Mouse (Mus musculus) forebrain, embryonic 13.5 days (tissue): ENCODE results near the gene Frmd8. TPM values are rescaled to one million over a fixed set of nuclear protein-coding genes. Genes with fewer than 3 reads are reported as not detected.
"Not testable (repeated sequence)": the region's sequence is repeated elsewhere in the genome, so short reads cannot be mapped to it uniquely, and the experiment has no call there.

Experiments used
- ATAC-seq: fragments of 200-750 bp; cut with Nextera tagmentation; 2 replicates; pipeline ENCODE4 v1.8.0; 2017
- H3K27ac ChIP-seq: fragments of 300-500 bp; sonication (generic); 2 replicates; pipeline ENCODE4 v1.5.1; 2015; ENCODE audit warnings: inconsistent platforms, mild to moderate bottlenecking, moderate library complexity
- H3K27me3 ChIP-seq: fragments of 300-500 bp; sonication (generic); 2 replicates; pipeline ENCODE4 v1.6.1; 2015; ENCODE audit warnings: mild to moderate bottlenecking, inconsistent platforms
- H3K36me3 ChIP-seq: fragments of 300-500 bp; sonication (generic); 2 replicates; pipeline ENCODE4 v1.6.1; 2015; ENCODE audit warnings: mild to moderate bottlenecking, inconsistent platforms; ENCODE audit not compliant: poor library complexity, severe bottlenecking
- H3K4me1 ChIP-seq: fragments of 300-500 bp; sonication (generic); 2 replicates; pipeline ENCODE4 v1.6.1; 2015; ENCODE audit warnings: inconsistent platforms
- H3K4me2 ChIP-seq: fragments of 300-500 bp; sonication (generic); 2 replicates; pipeline ENCODE4 v1.6.1; 2015; ENCODE audit warnings: inconsistent platforms, mild to moderate bottlenecking, moderate library complexity
- H3K4me3 ChIP-seq: fragments of 300-500 bp; sonication (generic); 2 replicates; pipeline ENCODE4 v1.5.1; 2015; ENCODE audit warnings: mild to moderate bottlenecking, inconsistent platforms
- H3K9ac ChIP-seq: fragments of 300-500 bp; sonication (generic); 2 replicates; pipeline ENCODE4 v1.6.1; 2015; ENCODE audit warnings: mild to moderate bottlenecking, inconsistent platforms
- H3K9me3 ChIP-seq: fragments of 300-500 bp; sonication (generic); replicated peaks from 2 replicates; pipeline ENCODE4 v1.6.1; 2016; ENCODE audit warnings: inconsistent platforms
- WGBS: fragments of 180-500 bp; shearing (Covaris S2); methylation state at CpG from one replicate; pipeline ENCODE4 v1.1.7; 2015; 5-methylcytosine and 5-hydroxymethylcytosine counted together
- polyA plus RNA-seq: library from polyadenylated mRNA; unstranded; fragments of >200 nt; fragmentation: Nextera tagmentation; extraction: Ambion mirVana; gene quantifications from 2 replicates; pipeline ENCODE4 v1.2.1, GENCODE M21; 2015

Frmd8 gene
- polyA plus RNA-seq, 1 experiment from 2014 or later = 21.7 TPM

DNA sequence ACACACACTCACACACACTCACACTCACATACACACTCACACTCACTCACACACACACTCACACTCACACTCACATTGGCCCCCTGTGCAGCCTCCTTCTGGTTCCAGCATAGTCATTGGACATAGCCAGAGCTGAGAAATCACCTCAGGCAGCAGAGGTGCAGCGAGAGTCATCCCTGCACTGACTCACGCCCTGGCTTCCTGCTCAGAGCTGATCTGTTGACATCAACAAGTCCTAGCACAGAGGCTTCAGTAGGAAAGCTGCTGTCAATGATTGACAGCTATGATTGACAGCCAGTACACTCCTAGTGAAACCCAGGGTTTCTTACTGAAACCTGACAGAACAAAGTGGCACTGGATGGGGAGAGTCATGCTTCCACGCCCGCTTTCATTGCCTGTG lies 59.1 kb downstream of the Frmd8 start:
- no peak overlapping the region for H3K4me3 ChIP-seq
- H3K4me1 ChIP-seq = peaks cover 28% of the 10 kb centered on the region
- 87% methylated on average over 4 of the region's 4 CpGs for WGBS
- no peaks in the 10 kb centered on the region for H3K9me3 ChIP-seq
- no peaks in the 10 kb centered on the region for H3K36me3 ChIP-seq
- H3K27ac ChIP-seq = no peak overlapping the region
- no peak overlapping the region for H3K9ac ChIP-seq
- H3K27me3 ChIP-seq = no peaks in the 10 kb centered on the region
- H3K4me2 ChIP-seq = no peak overlapping the region
- ATAC-seq = no peak

DNA sequence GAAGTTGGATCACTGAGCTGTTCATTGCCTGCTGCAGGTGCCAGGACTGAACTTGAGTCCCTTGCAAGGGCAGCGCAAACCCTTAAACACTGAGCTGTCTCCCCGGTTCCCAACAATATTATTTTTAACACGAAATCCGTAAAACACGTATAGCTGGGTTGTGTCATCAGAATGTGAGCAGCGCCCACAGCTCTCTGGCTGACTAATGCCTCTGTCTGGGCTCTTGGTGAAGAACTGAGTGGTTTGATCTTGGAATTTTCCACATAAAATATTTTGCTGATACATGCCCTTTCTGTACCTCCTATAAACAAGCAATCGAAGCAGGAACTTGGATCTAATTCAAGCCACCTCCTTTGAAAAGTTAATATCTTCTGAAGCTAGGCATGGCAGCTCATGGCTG lies 60.1 kb downstream of the Frmd8 start:
- H3K4me1 ChIP-seq = peaks cover 37% of the 10 kb centered on the region
- no peak overlapping the region for H3K4me2 ChIP-seq
- H3K27ac ChIP-seq = no peak overlapping the region
- no peak overlapping the region for H3K4me3 ChIP-seq
- no peak for ATAC-seq
- 91% methylated on average over 7 of the region's 7 CpGs for WGBS
- no peak overlapping the region for H3K9ac ChIP-seq
- no peaks in the 10 kb centered on the region for H3K9me3 ChIP-seq
- no peaks in the 10 kb centered on the region for H3K27me3 ChIP-seq
- no peaks in the 10 kb centered on the region for H3K36me3 ChIP-seq

DNA sequence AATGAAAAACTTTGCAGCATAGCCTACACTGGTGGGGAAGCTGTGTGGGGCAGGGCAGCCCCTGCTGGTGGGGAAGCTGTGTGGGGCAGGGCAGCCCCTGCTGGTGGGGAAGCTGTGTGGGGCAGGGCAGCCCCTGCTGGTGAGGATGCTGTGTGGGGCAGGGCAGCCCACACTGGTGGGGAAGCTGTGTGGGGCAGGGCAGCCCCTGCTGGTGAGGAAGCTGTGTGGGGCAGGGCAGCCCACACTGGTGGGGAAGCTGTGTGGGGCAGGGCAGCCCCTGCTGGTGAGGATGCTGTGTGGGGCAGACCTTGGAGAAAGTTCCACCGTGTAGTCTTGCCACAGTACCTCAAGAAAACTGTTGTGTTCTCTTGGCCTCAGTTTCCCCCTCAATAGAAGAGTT lies 61.0 kb downstream of the Frmd8 start:
- not testable (repeated sequence) for H3K27me3 ChIP-seq, H3K9ac ChIP-seq, H3K4me3 ChIP-seq, H3K27ac ChIP-seq, H3K9me3 ChIP-seq, ATAC-seq, H3K36me3 ChIP-seq, H3K4me2 ChIP-seq
- WGBS = 53% methylated on average over 1 of the region's 1 CpGs
- H3K4me1 ChIP-seq = peaks cover 44% of the 10 kb centered on the region

DNA sequence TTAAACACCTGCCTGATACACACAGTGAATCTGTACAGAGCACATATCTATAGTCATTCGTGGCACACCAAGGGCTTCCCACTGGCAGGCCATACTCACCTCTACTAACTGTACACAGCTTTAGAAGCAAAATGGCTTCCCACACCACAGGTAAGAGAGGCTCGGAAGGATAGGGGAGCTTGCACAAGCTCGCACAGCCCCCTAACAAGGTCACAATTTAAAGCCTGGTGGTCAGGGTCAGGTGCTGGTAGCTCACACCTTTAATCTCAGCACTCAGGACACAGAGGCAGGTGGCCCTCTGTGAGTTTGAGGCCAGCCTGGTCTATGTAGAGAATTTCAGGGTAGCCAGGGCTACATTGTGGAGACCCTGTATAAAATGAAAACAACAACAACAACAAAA lies 61.5 kb downstream of the Frmd8 start:
- Histone ChIP-seq H3K9me3 (no peaks in the 10 kb centered on the region), H3K9ac (no peak overlapping the region), H3K4me3 (no peak overlapping the region), H3K36me3 (no peaks in the 10 kb centered on the region), H3K4me1 (peaks cover 43% of the 10 kb centered on the region), H3K27ac (no peak overlapping the region; the same call in 1 of the 2 replicates), H3K27me3 (no peaks in the 10 kb centered on the region), H3K4me2 (no peak overlapping the region)
- 91% methylated on average over 3 of the region's 3 CpGs for WGBS
- no peak for ATAC-seq

DNA sequence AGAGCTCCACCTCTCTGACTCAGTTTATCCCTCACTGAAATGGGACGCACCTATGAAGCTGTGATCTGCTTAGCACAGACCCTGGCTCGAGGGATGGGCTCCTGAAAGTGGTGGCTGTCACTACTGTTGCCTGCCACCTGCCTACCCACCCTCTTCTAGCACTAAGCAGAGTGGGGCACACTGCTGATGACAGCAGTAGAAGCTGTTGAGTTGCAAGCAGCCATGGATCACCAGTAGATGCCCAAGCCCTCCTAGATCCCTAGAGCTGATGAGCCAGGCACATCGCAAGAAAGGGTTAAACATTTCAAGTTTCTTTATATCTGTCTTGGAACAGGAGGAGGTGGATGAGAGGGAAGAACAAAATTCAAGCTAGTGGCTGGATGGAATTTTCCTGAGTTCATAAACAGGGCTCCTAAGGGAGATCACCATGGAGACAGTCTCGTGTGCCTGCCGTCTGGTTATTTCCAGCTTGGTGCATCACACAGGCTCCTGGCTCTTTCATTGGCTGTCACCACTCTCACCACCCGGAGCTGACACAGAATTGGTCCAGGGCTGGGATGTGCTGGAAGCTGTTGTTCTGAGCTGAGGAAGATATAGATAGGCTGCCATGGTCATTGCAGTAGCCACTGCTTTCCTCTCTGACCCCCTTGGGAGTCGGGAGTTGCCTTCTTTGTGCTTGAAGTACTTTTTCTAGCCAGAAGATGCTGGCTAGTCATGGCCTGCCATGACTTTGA lies 63.1 kb downstream of the Frmd8 start:
- peak; percentile 94 for ATAC-seq
- H3K4me2 ChIP-seq = peak overlapping the region; percentile 30; the same call in 1 of the 2 replicates

DNA sequence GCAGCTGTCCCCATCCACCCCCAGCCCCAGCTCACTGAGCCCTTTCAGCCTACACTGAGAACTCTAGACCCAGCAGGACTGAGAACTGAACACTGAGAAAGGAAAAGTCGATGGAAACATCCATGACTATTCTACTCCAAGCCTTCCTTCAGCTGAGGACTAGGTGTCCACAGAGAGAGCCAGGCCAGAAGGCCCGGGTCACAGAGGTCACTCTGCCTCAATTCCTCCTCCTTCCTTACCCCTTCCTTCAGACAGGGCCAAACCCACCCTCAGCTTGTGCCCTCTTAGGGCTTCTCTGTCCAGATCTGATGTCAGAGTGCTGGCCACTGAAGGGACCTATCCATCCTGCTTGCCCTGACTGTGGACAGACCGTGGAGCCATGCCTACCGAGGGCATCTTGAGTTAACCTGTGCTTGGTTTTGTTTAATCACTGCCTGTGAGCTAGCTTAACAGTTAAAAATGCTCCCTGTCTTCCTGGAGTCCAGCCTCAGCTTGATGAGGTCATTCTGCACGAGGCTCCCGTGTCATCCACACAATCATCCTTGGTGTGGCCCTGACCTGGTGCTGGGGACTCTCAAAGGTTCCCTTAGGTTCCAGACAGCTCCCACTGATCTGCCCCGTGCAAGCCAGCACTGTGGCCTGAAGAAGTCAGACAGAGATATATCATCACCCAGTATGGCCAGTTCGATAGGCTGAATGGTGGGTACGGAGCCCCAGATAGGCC lies 64.1 kb downstream of the Frmd8 start:
- peaks cover 48% of the 10 kb centered on the region for H3K4me1 ChIP-seq
- H3K36me3 ChIP-seq = no peaks in the 10 kb centered on the region
- H3K27ac ChIP-seq = peak overlapping the region; percentile 94
- 81% methylated on average over 9 of the region's 9 CpGs for WGBS
- no peak overlapping the region for H3K4me3 ChIP-seq
- no peak overlapping the region for H3K4me2 ChIP-seq
- H3K9ac ChIP-seq = peak overlapping the region; percentile 41; the same call in 1 of the 2 replicates
- H3K27me3 ChIP-seq = no peaks in the 10 kb centered on the region
- H3K9me3 ChIP-seq = no peaks in the 10 kb centered on the region
- ATAC-seq = 0 out of 2 replicates have a peak, but pooled peaks have one; percentile 9

More for the DNA sequence above, 63.1 kb downstream of the Frmd8 start:
- 42% methylated on average over 7 of the region's 7 CpGs for WGBS
- peak overlapping the region; percentile 38; the same call in 1 of the 2 replicates for H3K9ac ChIP-seq
- H3K4me1 ChIP-seq = peaks cover 39% of the 10 kb centered on the region
- H3K4me3 ChIP-seq = no peak overlapping the region
- H3K9me3 ChIP-seq = no peaks in the 10 kb centered on the region
- no peaks in the 10 kb centered on the region for H3K27me3 ChIP-seq
- peak overlapping the region; percentile 94 for H3K27ac ChIP-seq
- no peaks in the 10 kb centered on the region for H3K36me3 ChIP-seq

DNA sequence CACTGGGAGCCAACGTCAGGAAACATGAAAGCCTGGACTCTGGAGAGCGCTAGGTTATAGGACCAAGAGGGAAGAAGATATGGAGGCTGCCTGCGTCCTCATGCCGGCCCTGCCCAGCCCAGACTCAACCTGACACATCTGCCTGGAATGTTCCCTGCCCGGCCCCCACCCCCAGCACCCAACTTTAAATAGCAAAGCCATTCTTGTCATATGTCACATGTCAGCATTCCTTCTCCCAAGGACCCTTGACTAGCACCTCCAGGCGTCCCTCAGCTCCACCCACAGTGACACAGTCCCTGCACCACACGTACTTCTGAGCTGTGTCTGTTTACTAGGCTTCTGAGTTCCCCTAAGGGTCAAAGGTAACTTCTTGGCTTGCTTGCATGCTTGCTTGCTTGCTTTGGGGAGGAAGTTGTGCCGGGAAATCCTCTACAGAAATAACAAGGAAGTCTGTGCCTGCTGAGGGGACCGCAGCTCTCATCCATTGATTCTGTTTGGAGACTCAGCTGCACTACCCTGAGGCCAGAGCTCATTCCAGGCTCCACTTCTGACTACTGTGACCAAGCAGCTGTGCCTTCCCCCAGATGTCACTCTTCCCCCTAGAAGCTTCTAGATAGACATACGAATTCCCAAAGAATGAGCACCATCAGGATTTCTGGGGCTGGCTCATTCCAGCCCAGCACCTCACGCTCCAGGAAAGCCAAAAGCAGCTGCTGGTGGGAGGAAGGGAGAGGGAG lies 64.8 kb downstream of the Frmd8 start:
- Histone ChIP-seq H3K4me1 (peaks cover 52% of the 10 kb centered on the region), H3K9me3 (no peaks in the 10 kb centered on the region), H3K4me2 (no peak overlapping the region), H3K27me3 (no peaks in the 10 kb centered on the region), H3K9ac (peak overlapping the region; percentile 41; the same call in 1 of the 2 replicates), H3K36me3 (no peaks in the 10 kb centered on the region), H3K27ac (peak overlapping the region; percentile 94), H3K4me3 (no peak overlapping the region)
- 69% methylated on average over 11 of the region's 11 CpGs for WGBS
- no peak for ATAC-seq

DNA sequence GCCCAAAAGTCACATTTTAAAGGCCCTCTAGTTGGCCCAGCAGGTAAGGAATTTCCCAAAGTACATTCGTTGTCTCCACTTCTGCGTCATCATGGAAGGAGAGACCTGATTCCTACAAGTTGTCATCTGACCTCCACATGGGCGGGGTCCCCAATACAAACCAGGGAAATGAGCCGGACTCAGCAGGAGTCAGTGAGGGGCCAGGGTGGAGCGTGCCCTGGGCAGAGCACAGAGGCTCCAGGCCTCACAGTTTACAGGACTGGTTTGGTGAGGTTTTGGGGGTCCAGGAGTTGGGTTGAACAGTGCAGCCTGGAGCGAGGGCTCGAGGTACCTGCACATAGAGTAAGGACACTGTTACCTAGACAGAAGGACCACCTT lies 65.4 kb downstream of the Frmd8 start:
- H3K4me3 ChIP-seq = no peak overlapping the region
- H3K27me3 ChIP-seq = no peaks in the 10 kb centered on the region
- no peaks in the 10 kb centered on the region for H3K9me3 ChIP-seq
- peaks cover 58% of the 10 kb centered on the region for H3K4me1 ChIP-seq
- no peaks in the 10 kb centered on the region for H3K36me3 ChIP-seq
- H3K9ac ChIP-seq = no peak overlapping the region
- WGBS = 53% methylated on average over 7 of the region's 7 CpGs
- peak overlapping the region; percentile 48; the same call in 1 of the 2 replicates for H3K27ac ChIP-seq
- H3K4me2 ChIP-seq = no peak overlapping the region
- no peak for ATAC-seq

DNA sequence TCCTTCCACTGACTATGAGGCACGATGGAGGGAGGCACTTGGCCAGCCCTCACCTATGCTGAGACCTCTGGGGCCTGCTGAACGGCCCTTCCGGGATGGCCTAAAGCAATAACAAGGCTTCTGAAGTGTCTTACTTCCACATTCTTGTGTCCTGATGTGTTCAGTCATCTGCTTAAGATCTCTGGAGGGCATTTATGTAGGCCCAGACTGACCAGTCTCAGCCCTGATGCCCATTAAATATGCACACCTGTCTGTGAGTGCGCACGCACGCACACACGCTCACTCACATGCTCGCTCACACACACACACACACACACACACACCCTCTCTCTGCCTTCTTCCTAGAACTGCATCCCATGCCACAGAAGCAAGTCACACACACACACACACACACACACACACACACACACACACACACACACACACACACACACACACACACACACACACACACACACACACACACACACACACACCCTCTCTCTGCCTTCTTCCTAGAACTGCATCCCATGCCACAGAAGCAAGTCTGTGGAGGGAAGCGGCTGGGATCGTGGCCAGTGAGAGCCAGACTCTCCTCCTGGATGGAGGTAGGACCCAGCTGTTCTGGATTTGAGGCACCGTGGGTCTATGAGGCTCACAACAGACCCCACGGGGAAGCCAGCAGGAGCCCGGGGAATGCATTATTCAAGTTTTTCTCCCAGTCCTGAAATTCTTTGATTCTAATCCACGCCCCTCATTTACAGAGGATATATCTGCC lies 65.9 kb downstream of the Frmd8 start:
- ATAC-seq = no peak
- no peaks in the 10 kb centered on the region for H3K36me3 ChIP-seq
- no peak overlapping the region for H3K9ac ChIP-seq
- H3K4me2 ChIP-seq = no peak overlapping the region
- no peak overlapping the region for H3K4me3 ChIP-seq
- H3K4me1 ChIP-seq = peaks cover 64% of the 10 kb centered on the region
- no peak overlapping the region for H3K27ac ChIP-seq
- H3K27me3 ChIP-seq = no peaks in the 10 kb centered on the region
- 64% methylated on average over 14 of the region's 14 CpGs for WGBS
- H3K9me3 ChIP-seq = no peaks in the 10 kb centered on the region

DNA sequence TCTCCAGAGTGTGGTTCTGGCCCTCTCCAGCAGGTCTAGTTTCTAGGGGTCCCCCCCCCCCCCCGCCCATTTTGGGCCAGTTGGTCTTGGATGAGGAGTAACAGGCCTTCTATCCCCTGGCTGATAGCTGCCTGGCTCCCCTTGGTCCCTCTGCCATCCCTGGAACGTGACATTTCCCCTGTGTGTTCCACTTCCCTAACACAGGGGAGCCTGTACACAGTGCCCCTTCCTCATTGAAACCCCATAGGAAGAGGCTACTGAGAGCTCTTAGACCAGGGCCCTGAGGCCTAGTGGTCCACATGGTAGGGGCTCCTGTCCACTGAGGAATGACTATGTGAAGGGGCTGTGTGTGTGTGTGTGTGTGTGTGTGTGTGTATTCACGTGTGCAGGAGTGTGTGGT lies 67.3 kb downstream of the Frmd8 start:
- WGBS = 77% methylated on average over 3 of the region's 3 CpGs
- no peak for ATAC-seq
- Histone ChIP-seq H3K9ac (no peak overlapping the region), H3K4me1 (peaks cover 67% of the 10 kb centered on the region), H3K27ac (no peak overlapping the region), H3K9me3 (no peaks in the 10 kb centered on the region), H3K36me3 (no peaks in the 10 kb centered on the region), H3K27me3 (no peaks in the 10 kb centered on the region), H3K4me3 (no peak overlapping the region), H3K4me2 (no peak overlapping the region)

DNA sequence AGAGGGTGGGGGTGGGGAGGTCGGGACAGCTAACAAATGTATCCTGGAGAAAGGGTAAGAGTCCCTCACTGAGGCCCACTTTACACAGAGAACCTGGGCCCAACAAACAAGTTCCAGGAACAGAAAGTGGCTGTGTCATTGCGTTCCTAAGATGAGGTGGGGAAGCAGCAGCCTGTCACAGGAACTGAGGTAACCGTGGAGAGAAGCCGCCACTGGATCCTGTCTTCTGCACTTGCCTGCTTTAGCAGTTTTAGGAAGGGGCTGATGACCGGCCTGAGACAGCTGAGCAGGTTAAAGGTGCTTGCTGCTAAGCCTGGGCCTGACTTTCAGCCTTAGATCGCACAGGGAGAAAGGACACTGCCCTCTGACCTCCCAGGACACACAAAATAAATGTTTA lies 68.3 kb downstream of the Frmd8 start:
- Histone ChIP-seq H3K4me2 (peak overlapping the region; percentile 22; the same call in 1 of the 2 replicates), H3K9me3 (no peaks in the 10 kb centered on the region), H3K4me3 (no peak overlapping the region), H3K36me3 (no peaks in the 10 kb centered on the region), H3K27me3 (no peaks in the 10 kb centered on the region), H3K27ac (peak overlapping the region; percentile 79), H3K9ac (0 out of 2 replicates have a peak overlapping the region, but pooled peaks have one; percentile 37), H3K4me1 (peaks cover 59% of the 10 kb centered on the region)
- WGBS = 25% methylated on average over 6 of the region's 6 CpGs
- no peak for ATAC-seq
